Mouse (Mus musculus): ENCODE results near the gene Lrig1. TPM values are rescaled to one million over a fixed set of nuclear protein-coding genes. Genes with fewer than 3 reads are reported as not detected.
"Not testable (repeated sequence)": the region's sequence is repeated elsewhere in the genome, so short reads cannot be mapped to it uniquely, and the experiment has no call there.

The Lrig1 gene
- polyA plus RNA-seq, 1 experiment: 34.6 TPM

DNA sequence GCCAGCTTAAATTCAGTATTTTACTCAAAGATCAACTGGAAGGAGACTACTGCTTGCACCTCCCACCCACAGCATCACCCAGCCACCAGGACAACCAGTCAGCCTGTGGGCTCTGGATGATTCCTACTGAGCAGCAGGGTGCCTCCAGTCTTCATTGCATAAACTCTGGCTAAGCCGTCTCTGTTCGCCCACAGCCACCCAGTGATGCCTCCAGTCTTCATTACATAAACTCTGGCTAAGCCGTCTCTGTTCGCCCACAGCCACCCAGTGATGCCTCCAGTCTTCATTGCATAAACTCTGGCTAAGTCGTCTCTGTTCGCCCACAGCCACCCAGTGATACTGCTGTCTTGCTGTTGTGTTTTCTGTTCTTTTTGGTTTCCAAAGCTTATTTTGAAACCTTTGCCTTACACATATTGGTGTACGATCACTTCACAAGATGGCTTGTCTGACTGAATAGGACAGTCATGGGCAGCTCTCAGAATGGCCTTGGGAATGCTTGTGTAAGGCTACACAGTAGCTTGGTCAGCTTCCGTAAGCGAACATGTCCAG lies 115.7 kb downstream of the Lrig1 start:
- no peaks in the 10 kb centered on the region for H3K4me1 ChIP-seq (ENCODE audit: control insufficient read depth, insufficient read depth, low read length)
- TF ChIP-seq CTCF (IDR thresholded peaks at IDR 0.05; ENCODE audit: borderline replicate concordance, insufficient read depth, low read length) (no peak), POLR2A (IDR thresholded peaks at IDR 0.05; ENCODE audit: low read depth, low read length) (no peak)

DNA sequence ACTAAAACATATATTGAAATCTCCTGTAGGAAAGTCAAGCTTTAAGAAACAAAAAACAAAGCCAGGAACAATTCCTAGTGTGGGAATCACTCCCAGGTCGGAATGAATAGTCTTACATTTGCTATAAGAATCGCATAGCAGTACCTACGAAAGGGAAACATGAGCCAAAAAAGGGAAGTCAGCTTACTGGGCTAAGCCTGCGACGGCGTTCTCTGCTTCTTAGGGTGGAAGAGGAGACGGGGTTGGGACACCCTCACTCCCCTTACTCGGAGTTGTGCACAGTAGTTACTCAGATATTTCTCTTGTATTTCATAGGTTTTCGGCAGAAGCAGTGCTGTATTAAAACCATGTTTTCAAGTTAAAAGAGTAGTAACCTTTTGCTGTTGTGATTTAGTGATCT lies 117.9 kb downstream of the Lrig1 start:
- Histone ChIP-seq H3K4me3 (ENCODE audit: insufficient read depth, low read length) (no peak overlapping the region), H3K27ac (ENCODE audit: insufficient read depth, low read length) (no peak overlapping the region), H3K4me1 (ENCODE audit: control insufficient read depth, insufficient read depth, low read length) (no peaks in the 10 kb centered on the region)
- TF ChIP-seq POLR2A (IDR thresholded peaks at IDR 0.05; ENCODE audit: low read depth, low read length): no peak
- no peak for TF ChIP-seq CTCF (IDR thresholded peaks at IDR 0.05; ENCODE audit: borderline replicate concordance, insufficient read depth, low read length)

More for the DNA sequence above, 115.7 kb downstream of the Lrig1 start:
- no peak overlapping the region for H3K27ac ChIP-seq (ENCODE audit: insufficient read depth, low read length)
- H3K4me3 ChIP-seq (ENCODE audit: insufficient read depth, low read length): no peak overlapping the region

DNA sequence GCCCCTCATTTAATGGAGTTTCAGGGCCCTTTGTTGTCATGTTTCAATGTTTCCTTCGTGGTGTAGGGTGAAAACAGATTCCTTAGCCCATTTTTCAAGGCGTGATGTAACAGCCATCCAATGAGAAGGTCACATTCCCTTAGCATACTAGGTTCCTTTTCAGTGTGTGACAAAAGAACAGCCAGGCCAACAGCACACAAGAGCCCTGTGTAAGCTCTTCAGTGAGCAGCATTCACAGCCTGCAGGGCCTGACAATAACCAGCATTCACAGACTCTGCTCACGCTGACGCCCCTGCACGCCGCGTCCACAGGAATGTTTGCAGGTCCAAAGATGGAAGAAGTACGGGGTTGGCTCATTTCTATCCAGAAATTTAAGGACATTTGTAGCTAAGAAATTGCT lies 122.0 kb downstream of the Lrig1 start:
- Histone ChIP-seq H3K27ac (ENCODE audit: insufficient read depth, low read length) (no peak overlapping the region), H3K4me3 (ENCODE audit: insufficient read depth, low read length) (no peak overlapping the region), H3K4me1 (ENCODE audit: control insufficient read depth, insufficient read depth, low read length) (no peaks in the 10 kb centered on the region)
- TF ChIP-seq CTCF (IDR thresholded peaks at IDR 0.05; ENCODE audit: borderline replicate concordance, insufficient read depth, low read length): no peak
- TF ChIP-seq POLR2A (IDR thresholded peaks at IDR 0.05; ENCODE audit: low read depth, low read length): no peak

DNA sequence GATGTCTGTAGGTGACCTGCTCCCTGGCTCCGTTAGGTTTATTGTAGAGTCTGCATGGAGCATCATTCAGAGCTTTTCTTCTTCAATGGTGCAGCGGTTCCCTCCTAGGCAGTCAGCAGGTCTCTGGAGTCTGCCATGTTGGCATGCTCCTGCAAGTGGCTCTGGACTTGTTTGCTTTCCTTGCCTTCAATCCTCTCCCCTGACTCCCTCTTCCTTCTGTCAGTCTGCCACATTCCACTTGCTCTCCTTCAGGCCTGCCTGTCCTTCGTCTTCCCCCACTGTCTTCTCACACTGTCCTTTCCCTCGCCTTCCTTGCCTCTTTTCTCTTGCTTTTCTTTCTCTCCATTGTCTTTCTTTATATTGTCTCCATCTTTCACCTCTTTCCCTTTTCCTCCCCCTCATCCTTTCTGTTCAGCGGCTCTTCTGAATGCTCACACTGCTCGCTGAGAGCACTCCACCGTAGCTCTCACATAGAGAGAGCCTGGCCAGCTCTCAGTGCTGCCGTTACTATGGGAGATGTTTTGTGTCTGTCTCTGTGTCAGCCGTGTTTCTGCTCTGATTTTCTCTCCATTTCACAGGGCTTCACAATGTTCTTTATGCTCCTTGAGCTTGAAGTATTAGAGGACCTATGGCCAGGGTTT lies 124.3 kb downstream of the Lrig1 start:
- Histone ChIP-seq H3K27ac (ENCODE audit: insufficient read depth, low read length) (no peak overlapping the region), H3K4me3 (ENCODE audit: insufficient read depth, low read length) (no peak overlapping the region), H3K4me1 (ENCODE audit: control insufficient read depth, insufficient read depth, low read length) (no peaks in the 10 kb centered on the region)
- TF ChIP-seq CTCF (IDR thresholded peaks at IDR 0.05; ENCODE audit: borderline replicate concordance, insufficient read depth, low read length) (no peak), POLR2A (IDR thresholded peaks at IDR 0.05; ENCODE audit: low read depth, low read length) (no peak)

DNA sequence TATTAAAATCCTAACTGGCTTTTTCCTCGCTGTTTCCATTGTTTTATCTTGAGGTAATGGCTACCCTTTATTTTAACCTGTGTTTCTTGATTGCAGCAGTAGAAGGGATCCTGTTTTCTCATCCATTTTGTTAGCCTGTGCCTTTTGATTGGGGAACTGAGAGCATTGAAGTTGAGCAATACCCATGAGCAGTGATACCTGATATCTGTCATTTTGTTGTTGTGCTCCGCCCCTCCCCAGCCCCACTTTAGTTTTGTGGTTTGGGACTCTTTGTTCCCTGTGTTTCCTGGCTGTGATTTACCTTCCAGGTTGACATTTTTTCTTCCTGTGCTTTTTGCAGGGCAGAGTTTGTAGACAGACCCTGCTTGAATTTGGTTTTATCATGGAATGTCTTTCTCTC lies 131.9 kb downstream of the Lrig1 start:
- H3K4me1 ChIP-seq (ENCODE audit: control insufficient read depth, insufficient read depth, low read length): no peaks in the 10 kb centered on the region
- H3K27ac ChIP-seq (ENCODE audit: insufficient read depth, low read length): no peak overlapping the region
- TF ChIP-seq CTCF (IDR thresholded peaks at IDR 0.05; ENCODE audit: borderline replicate concordance, insufficient read depth, low read length) (no peak), POLR2A (IDR thresholded peaks at IDR 0.05; ENCODE audit: low read depth, low read length) (no peak)
- H3K4me3 ChIP-seq (ENCODE audit: insufficient read depth, low read length): no peak overlapping the region

DNA sequence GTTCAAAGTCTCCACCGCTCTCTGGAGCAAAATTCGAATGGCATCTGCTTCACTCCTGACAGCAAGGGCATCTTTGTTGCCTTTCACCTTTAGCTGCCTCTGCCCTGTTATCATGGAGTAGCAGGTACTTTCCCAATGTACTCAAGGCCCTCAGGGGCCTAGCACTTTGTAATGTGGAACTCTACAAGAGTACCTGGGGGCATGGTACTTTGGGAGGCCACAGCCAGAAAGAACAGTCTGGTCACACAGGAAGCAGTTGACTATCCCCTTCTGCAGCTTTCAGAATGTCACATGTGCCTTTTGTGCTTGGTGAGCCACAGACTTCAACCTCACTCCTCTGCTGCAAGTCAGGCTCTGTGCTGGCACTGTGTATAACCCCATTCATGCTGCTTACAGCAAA lies 134.2 kb downstream of the Lrig1 start:
- Histone ChIP-seq H3K4me1 (ENCODE audit: control insufficient read depth, insufficient read depth, low read length) (no peaks in the 10 kb centered on the region), H3K4me3 (ENCODE audit: insufficient read depth, low read length) (no peak overlapping the region)
- TF ChIP-seq CTCF (IDR thresholded peaks at IDR 0.05; ENCODE audit: borderline replicate concordance, insufficient read depth, low read length): no peak

DNA sequence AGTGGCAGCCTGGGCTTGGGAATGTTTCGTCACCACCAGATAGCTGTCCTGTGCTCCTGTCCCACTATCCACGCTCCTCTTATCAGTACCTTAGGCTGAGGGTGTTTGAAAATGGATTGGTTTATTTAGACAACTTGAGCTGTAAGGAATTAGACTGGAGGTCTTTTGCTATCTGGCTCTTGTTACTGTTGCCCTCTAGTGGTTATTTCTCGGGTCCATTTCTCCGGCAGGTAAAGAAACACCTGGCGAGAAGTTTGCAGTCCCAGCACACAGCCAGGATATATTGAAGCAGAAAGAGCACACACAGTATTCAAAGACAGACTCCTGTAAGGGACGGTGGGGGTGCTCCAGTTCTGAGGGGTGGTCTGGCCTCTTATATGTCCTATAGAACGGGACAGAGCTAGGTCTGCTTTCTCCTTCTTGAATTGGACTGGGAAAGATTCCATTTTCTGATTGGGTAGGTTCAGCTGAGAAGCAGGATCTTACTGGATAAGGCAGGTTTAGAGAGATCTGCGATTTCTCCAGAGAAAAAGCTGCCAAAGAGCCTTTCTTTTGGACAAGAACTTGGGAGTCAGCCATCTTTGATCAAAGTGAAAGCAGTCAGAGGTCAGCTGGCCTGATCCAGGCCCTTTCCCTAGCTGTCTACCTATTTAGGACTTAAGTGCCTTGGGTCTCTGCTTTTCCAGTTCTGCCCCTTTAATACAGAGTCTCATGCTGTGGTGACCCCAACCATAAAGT lies 136.6 kb downstream of the Lrig1 start:
- Histone ChIP-seq H3K27ac (ENCODE audit: insufficient read depth, low read length) (no peak overlapping the region), H3K4me1 (ENCODE audit: control insufficient read depth, insufficient read depth, low read length) (no peaks in the 10 kb centered on the region), H3K4me3 (ENCODE audit: insufficient read depth, low read length) (no peak overlapping the region)
- TF ChIP-seq CTCF (IDR thresholded peaks at IDR 0.05; ENCODE audit: borderline replicate concordance, insufficient read depth, low read length) (no peak), POLR2A (IDR thresholded peaks at IDR 0.05; ENCODE audit: low read depth, low read length) (no peak)

More for the DNA sequence above, 134.2 kb downstream of the Lrig1 start:
- no peak overlapping the region for H3K27ac ChIP-seq (ENCODE audit: insufficient read depth, low read length)

DNA sequence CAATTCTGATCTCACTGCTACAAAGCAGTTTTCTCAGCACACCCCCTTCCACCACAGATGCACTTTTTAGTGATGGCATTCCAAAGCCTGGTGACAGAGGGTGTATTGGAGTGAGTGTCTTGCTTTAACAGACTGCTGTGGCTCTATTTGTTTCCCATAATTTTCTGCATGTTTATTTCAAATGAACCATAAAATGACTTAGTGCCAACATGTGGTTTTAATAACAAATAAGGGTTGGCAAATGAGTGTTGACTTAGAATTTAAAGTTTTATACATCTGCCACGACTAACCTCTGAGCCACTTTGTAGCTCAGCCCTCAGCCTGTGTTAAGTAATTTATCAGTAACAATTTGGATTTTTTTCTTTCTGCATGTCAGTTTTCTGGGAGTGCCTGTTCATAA lies 138.6 kb downstream of the Lrig1 start:
- Histone ChIP-seq H3K27ac (ENCODE audit: insufficient read depth, low read length) (no peak overlapping the region), H3K4me1 (ENCODE audit: control insufficient read depth, insufficient read depth, low read length) (no peaks in the 10 kb centered on the region), H3K4me3 (ENCODE audit: insufficient read depth, low read length) (no peak overlapping the region)
- no peak for TF ChIP-seq POLR2A (IDR thresholded peaks at IDR 0.05; ENCODE audit: low read depth, low read length)
- TF ChIP-seq CTCF (IDR thresholded peaks at IDR 0.05; ENCODE audit: borderline replicate concordance, insufficient read depth, low read length): no peak

DNA sequence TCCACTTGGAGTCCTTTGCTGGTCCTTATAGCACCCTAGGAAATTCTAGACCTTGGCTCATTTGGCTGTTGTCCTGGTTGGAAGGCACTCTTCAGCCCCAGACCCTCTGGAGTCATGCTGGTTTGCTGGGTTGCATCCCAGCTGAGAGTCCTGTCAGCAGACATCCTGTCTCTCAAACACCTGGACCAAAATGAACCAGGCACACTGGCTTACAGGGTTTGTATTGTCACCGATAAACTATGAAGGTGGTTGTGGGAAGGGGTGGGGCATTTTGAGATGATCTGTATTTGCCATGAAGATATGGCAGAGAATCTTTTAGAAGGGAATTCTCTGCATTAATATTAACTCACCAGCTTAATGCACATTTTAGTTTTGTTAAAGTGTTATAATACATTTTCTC lies 139.1 kb downstream of the Lrig1 start:
- Histone ChIP-seq H3K27ac (ENCODE audit: insufficient read depth, low read length) (no peak overlapping the region), H3K4me3 (ENCODE audit: insufficient read depth, low read length) (no peak overlapping the region), H3K4me1 (ENCODE audit: control insufficient read depth, insufficient read depth, low read length) (no peaks in the 10 kb centered on the region)
- no peak for TF ChIP-seq POLR2A (IDR thresholded peaks at IDR 0.05; ENCODE audit: low read depth, low read length)
- no peak for TF ChIP-seq CTCF (IDR thresholded peaks at IDR 0.05; ENCODE audit: borderline replicate concordance, insufficient read depth, low read length)

DNA sequence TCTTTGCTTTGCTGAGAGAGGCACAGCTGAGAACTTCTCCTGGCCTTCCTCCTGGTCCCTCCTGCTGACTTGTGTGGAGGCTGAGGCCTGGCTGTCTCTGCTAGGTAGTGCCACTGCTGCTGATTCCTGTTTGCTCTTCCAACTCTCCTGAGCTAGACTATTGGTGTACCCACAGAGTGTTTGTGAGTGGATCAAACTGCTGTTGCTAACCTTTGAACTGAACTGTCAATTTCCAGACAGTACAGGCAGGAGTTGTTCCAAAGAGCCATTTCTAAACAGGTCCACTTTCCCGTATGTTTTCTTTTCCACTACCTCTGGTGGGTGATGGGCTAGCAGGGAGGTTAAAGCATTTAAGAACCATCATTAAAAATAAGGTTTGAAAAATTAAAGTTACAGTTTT lies 141.4 kb downstream of the Lrig1 start:
- not testable (repeated sequence) for H3K4me1 ChIP-seq (ENCODE audit: control insufficient read depth, insufficient read depth, low read length); H3K27ac ChIP-seq (ENCODE audit: insufficient read depth, low read length); H3K4me3 ChIP-seq (ENCODE audit: insufficient read depth, low read length)

Other genes with a start within 250 kb of the Lrig1 start
- gene Slc25a26, start 199.8 kb downstream of the Lrig1 start, polyA plus RNA-seq (2011; ENCODE audit: insufficient read length, low read depth, missing spikeins): 7.1 and 12.3 TPM in 2 replicates